Mouse (Mus musculus): ENCODE results near the gene Rpl3. TPM values are rescaled to one million over a fixed set of nuclear protein-coding genes. Genes with fewer than 3 reads are reported as not detected.
"Not testable (repeated sequence)": the region's sequence is repeated elsewhere in the genome, so short reads cannot be mapped to it uniquely, and the experiment has no call there.

The Rpl3 gene
- total and polyA plus RNA-seq, 2 experiments from 2014 or later = 500 to 511 TPM

- H3K27ac ChIP-seq (ENCODE audit: low read depth, low read length) = no peak overlapping the region
- TF ChIP-seq CTCF (IDR thresholded peaks at IDR 0.05) = no peak
- 91% methylated on average over 5 of the region's 5 CpGs for WGBS
- ATAC-seq (ENCODE audit: low FRiP score) = no peak
- H3K4me1 ChIP-seq (ENCODE audit: insufficient read depth, low read length) = peaks cover 12% of the 10 kb centered on the region
- H3K4me3 ChIP-seq (ENCODE audit: low read depth, low read length) = no peak overlapping the region
- H3K27me3 ChIP-seq (ENCODE audit: insufficient read depth, low read length) = no peaks in the 10 kb centered on the region
- no peaks in the 10 kb centered on the region for H3K36me3 ChIP-seq (ENCODE audit: insufficient read depth, low read length)
- DNase-seq (ENCODE audit: low spot score) = no peak
- no peaks in the 10 kb centered on the region for H3K9me3 ChIP-seq (ENCODE audit: low read length)
- H3K9ac ChIP-seq (replicated peaks; ENCODE audit: low read length, poor library complexity, severe bottlenecking) = no peak overlapping the region
- H3K4me2 ChIP-seq (ENCODE audit: low read depth, low read length, poor library complexity, severe bottlenecking) = no peak overlapping the region
These were observed 39.0 kb upstream of the Rpl3 start for GRCm38 (mm10) chr15:80130689-80131088.

DNA sequence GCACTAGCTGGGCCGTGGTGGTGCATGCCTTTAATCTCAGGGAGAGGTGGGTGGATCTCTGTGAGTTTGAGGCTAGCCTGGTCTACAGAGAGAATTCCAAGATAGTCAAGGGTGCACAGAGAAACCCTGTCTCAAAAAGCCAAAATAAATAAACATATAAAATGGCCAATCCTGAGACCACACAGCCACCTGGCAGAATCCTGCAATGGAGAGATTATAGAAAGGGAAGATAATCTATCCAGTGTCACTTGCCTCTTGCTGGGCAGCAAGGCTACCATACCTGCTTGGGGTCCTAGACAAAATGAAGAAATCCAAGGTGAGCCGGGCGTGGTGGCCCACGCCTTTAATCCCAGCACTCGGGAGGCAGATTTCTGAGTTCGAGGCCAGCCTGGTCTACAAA is 38.3 kb upstream of the Rpl3 start:
- H3K4me3 ChIP-seq (ENCODE audit: low read depth, low read length) = no peak overlapping the region
- TF ChIP-seq CTCF (IDR thresholded peaks at IDR 0.05) = no peak
- WGBS = 90% methylated on average over 6 of the region's 6 CpGs
- peaks cover 12% of the 10 kb centered on the region for H3K4me1 ChIP-seq (ENCODE audit: insufficient read depth, low read length)
- H3K9ac ChIP-seq (replicated peaks; ENCODE audit: low read length, poor library complexity, severe bottlenecking) = no peak overlapping the region
- H3K27me3 ChIP-seq (ENCODE audit: insufficient read depth, low read length) = no peaks in the 10 kb centered on the region
- no peak overlapping the region for H3K4me2 ChIP-seq (ENCODE audit: low read depth, low read length, poor library complexity, severe bottlenecking)
- H3K9me3 ChIP-seq (ENCODE audit: low read length) = no peaks in the 10 kb centered on the region
- no peak overlapping the region for H3K27ac ChIP-seq (ENCODE audit: low read depth, low read length)
- ATAC-seq (ENCODE audit: low FRiP score) (no peak), DNase-seq (ENCODE audit: low spot score) (no peak)
- H3K36me3 ChIP-seq (ENCODE audit: insufficient read depth, low read length) = no peaks in the 10 kb centered on the region

DNA sequence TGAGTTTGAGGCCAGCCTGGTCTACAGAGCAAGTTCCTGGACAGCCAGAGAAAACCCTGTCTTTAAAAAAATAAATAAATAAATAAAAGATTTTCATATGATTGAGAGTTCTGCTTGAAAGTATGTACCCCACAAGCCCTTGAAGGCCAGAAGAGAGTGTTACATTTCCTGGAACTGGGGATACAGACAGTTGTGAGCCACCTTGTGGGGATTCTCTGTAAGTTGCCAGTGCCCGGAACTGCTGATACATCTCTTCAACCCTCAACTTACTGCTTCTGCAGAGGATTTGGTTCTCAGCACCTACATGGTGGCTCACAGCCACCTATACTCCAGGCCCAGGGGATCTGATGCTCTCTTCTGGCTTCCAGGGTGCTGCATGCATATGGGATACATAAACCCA is 35.5 kb upstream of the Rpl3 start:
- DNase-seq (ENCODE audit: low spot score) = peak; percentile 26
- WGBS = 64% methylated on average over 1 of the region's 1 CpGs
- no peaks in the 10 kb centered on the region for H3K9me3 ChIP-seq (ENCODE audit: low read length)

GRCm38 (mm10) chr15:80124651-80125050 is 33.0 kb upstream of the Rpl3 start:
- Histone ChIP-seq H3K9me3 (ENCODE audit: low read length) (no peaks in the 10 kb centered on the region), H3K4me1 (ENCODE audit: insufficient read depth, low read length) (no peaks in the 10 kb centered on the region), H3K9ac (replicated peaks; ENCODE audit: low read length, poor library complexity, severe bottlenecking) (no peak overlapping the region), H3K27ac (ENCODE audit: low read depth, low read length) (no peak overlapping the region), H3K36me3 (ENCODE audit: insufficient read depth, low read length) (no peaks in the 10 kb centered on the region), H3K27me3 (ENCODE audit: insufficient read depth, low read length) (no peaks in the 10 kb centered on the region), H3K4me2 (ENCODE audit: low read depth, low read length, poor library complexity, severe bottlenecking) (no peak overlapping the region), H3K4me3 (ENCODE audit: low read depth, low read length) (no peak overlapping the region)
- ATAC-seq (ENCODE audit: low FRiP score) = no peak
- WGBS = 83% methylated on average over 4 of the region's 4 CpGs
- TF ChIP-seq CTCF (IDR thresholded peaks at IDR 0.05) = no peak
- no peak for DNase-seq (ENCODE audit: low spot score)

More for the DNA sequence above, 35.5 kb upstream of the Rpl3 start:
- Histone ChIP-seq H3K4me1 (ENCODE audit: insufficient read depth, low read length) (no peaks in the 10 kb centered on the region), H3K36me3 (ENCODE audit: insufficient read depth, low read length) (no peaks in the 10 kb centered on the region), H3K27me3 (ENCODE audit: insufficient read depth, low read length) (no peaks in the 10 kb centered on the region), H3K4me2 (ENCODE audit: low read depth, low read length, poor library complexity, severe bottlenecking) (no peak overlapping the region), H3K4me3 (ENCODE audit: low read depth, low read length) (no peak overlapping the region), H3K9ac (replicated peaks; ENCODE audit: low read length, poor library complexity, severe bottlenecking) (no peak overlapping the region), H3K27ac (ENCODE audit: low read depth, low read length) (no peak overlapping the region)
- no peak for ATAC-seq (ENCODE audit: low FRiP score)
- peak; percentile 63 for TF ChIP-seq CTCF (IDR thresholded peaks at IDR 0.05)

DNA sequence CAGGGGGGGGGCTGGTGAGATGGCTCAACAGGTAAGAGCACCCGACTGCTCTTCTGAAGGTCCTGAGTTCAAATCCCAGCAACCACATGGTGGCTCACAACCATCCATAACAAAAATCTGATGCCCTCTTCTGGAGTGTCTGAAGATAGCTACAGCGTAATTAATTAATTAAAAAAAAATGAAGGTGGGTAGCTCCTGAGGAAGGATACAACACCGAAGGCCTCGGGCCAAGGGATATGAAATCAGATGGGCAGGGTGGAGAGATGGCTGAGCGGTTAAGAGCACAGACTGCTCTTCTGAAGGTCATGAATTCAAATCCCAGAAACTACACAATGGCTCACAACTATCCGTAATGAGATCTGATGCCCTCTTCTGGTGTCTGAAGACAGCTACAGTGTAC is 30.8 kb upstream of the Rpl3 start:
- H3K4me1 ChIP-seq (ENCODE audit: insufficient read depth, low read length); H3K4me3 ChIP-seq (ENCODE audit: low read depth, low read length); H3K27me3 ChIP-seq (ENCODE audit: insufficient read depth, low read length); ATAC-seq (ENCODE audit: low FRiP score); DNase-seq (ENCODE audit: low spot score); H3K36me3 ChIP-seq (ENCODE audit: insufficient read depth, low read length); H3K9ac ChIP-seq (replicated peaks; ENCODE audit: low read length, poor library complexity, severe bottlenecking); H3K9me3 ChIP-seq (ENCODE audit: low read length); H3K4me2 ChIP-seq (ENCODE audit: low read depth, low read length, poor library complexity, severe bottlenecking); H3K27ac ChIP-seq (ENCODE audit: low read depth, low read length): not testable (repeated sequence)
- WGBS = 96% methylated on average over 6 of the region's 6 CpGs

GRCm38 (mm10) chr15:80121721-80122325 is 30.2 kb upstream of the Rpl3 start:
- Histone ChIP-seq H3K27ac (ENCODE audit: low read depth, low read length) (no peak overlapping the region), H3K36me3 (ENCODE audit: insufficient read depth, low read length) (no peaks in the 10 kb centered on the region), H3K27me3 (ENCODE audit: insufficient read depth, low read length) (no peaks in the 10 kb centered on the region), H3K4me3 (ENCODE audit: low read depth, low read length) (no peak overlapping the region), H3K4me2 (ENCODE audit: low read depth, low read length, poor library complexity, severe bottlenecking) (no peak overlapping the region), H3K9ac (replicated peaks; ENCODE audit: low read length, poor library complexity, severe bottlenecking) (no peak overlapping the region), H3K9me3 (ENCODE audit: low read length) (no peaks in the 10 kb centered on the region), H3K4me1 (ENCODE audit: insufficient read depth, low read length) (no peaks in the 10 kb centered on the region)
- peak; percentile 84 for DNase-seq (ENCODE audit: low spot score)
- TF ChIP-seq CTCF (IDR thresholded peaks at IDR 0.05) = no peak
- WGBS = 85% methylated on average over 9 of the region's 9 CpGs
- ATAC-seq (ENCODE audit: low FRiP score) = peak; percentile 31; the same call in 1 of the 2 replicates
